Mouse (Mus musculus) T-cell, adult 2 months (primary cell): ENCODE results near the gene Racgap1.
A peak's percentile ranks its signal among the peaks of the same experiment; 100 is the strongest.

Experiments used
- DNase-seq: peaks from one replicate; pipeline ENCODE4 v3.0.0; 2022; ENCODE audit warnings: low spot score

Gene Racgap1

DNA sequence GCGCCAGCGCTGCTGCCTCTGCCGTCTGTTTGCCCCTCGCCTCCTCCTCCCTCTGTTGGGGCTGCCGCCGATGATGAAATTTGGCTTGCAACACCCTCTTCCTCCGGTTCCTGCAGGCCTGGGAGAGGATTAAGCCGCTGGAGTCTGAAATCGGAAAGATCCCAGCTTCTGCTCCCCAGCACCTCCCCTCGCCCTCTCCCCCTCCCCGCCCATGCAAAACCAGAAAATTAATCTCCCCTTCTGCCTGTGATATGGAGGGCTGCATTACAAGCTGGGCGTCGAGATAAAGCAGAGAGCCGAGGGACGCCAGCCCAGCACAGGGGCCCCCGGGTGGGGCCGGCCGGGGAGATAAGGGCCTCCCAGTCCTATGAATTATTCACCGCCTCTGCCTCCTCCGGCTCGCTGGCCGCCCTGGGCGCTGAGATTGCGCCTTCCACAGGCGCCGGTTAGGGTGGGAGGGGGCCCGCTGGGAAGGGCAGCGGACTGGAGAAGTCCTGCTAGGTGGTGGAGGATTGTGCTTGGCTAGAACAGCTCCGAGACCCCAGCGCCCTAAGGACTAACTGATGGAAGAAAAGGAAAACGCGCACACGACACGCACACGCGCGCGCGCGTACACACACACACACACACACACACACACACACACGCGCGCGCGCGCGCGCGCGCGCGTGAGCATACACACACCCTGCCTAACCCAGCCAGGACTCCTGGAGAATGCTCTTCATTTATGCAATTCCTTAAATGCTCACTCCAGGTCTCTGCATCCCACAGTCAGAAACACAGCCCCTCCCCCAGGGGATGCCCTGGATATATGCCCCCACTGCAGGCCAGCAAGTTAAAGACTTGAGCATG, 13.4 kb upstream of the Racgap1 start:
- DNase-seq, result no peak

GRCm38 (mm10) chr15:99663964-99664599, 12.6 kb upstream of the Racgap1 start:
- no peak for DNase-seq

GRCm38 (mm10) chr15:99662371-99662770, 10.9 kb upstream of the Racgap1 start:
- DNase-seq, result no peak

- DNase-seq, result no peak
These were observed 9.8 kb upstream of the Racgap1 start for GRCm38 (mm10) chr15:99661121-99661830.

- no peak for DNase-seq
These were observed 7.0 kb upstream of the Racgap1 start for GRCm38 (mm10) chr15:99658437-99658836.

DNA sequence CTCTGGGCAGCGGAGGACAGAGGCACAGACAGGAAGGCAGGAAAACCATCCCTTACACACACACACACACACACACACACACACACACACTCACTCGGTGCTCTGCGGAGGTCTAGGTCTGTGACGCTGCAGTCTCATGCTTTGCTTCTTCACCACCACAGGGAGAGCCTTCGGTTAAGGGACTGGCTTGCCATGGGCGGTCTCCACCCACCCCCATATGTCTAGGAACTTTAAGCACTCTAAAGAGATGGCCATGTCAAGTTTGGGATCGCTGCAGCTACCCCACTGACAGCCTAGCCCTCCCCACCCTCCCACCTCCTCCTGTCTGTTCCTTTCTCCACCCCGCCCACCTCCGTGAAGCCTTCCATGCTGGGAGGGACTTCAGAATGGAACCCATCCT, 4.5 kb upstream of the Racgap1 start:
- DNase-seq, result no peak

DNA sequence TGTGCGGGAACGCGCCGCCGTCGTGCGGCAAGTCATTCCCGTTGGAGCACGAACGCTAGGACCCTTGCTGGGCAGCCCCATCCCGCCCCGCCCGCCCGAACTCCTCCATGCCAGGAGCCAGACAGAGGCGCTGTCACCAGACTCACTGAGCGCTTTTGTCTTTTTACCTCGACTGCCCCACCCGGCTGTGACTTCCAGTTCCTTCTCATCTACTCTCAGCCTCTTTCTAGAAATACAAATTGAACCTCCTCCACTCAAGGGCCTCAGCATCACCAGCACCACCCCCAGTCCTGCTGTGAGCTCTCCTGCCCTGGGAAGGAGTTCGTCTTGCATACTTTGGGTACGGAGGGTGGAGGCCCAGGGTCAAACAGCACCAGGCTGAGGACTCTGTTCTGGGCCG, 2.4 kb upstream of the Racgap1 start:
- no peak for DNase-seq

DNA sequence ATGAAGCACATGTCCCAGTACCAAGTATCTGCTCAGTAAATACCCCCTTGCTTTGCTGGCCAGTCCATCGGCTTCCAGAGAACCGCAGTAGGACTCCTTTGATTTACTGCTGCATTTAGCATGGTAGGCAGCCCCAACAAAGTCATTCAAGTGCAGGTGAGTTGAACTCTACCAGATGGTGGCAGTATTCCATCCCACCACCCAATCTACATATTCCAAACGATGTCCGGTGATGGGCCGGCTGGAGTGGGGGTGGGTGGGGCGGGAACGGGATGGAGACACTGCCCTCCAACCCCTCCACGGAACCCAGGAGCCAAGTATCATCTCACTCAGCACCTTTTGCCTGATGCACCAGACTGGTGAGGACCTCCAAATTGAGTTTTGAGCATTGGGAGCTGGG, 1.8 kb upstream of the Racgap1 start:
- DNase-seq, result no peak

DNA sequence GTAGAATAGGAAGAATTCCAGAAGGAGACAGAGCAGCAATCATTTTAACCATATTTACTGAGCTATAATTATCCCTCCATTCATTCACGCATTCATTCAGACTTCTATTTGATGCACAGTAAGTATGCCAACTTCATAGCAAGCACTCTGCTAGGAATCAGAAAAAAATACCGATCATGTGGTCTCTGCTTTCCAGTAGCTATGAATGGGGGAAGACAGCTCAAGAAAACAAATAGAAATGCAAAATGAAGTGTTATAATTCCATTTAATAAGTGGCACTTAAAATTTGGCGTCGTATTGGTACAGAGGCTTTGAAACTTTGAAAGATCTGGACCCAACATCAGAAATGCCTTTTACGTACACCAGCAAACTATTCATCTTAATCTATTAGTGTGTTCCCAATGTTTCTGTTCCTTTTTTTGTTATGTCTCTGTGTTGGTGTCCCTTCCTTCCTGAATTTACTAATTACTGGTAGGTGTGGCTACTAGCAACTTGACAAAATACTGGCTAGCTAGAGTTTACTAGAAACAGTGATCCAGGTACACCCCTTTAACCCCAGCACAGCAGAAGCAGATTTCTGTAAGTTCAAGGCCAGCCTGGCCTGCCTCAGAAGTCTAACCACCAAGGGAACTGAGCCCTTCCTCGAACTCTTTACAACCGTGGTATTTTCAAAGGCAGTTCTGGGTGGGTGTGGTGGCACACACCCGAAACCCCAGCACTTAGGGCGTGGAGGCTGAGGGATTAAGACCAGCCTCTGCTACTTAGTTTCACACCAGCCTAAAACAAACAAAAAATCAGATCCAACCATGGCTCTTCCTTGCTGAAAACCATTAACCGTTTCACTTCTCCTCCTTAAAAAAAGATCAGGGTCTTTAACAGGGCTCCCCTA, 772 bp upstream of the Racgap1 start:
- no peak for DNase-seq

- no peak for DNase-seq
These were observed 1.2 kb downstream of the Racgap1 start for GRCm38 (mm10) chr15:99650304-99650703.

DNA sequence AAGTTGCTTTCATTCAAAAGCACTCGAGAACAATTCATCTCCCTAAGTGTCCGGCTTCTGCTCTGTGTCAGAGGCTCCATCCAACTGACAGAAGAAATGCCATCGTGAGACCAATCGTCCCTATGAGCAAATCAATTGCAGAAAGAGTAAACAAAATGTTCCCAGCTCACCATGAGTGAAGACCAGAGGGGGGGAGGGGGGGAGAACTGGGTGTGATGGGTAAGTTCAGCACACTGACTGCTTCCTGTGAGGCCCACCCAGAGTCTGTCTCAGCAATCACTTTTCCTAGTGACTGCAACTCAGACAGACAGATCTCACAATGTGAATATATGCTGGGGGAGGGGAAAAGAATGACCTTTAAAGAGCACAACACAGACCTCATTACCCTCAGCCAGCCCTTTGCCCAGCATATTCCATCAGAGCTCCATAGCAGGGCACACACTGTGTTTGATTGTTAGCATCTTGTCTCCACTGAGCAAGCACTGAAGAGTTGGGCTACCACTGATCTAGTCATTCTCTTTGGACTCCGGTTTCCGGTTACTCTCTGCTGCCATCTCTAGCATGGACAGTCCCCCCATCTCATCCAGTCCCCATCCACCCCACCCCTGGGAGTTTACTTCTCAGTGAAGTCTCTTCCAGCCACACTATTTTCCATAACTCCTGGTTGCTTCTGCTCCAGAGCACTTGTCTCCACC, 2.2 kb downstream of the Racgap1 start:
- no peak for DNase-seq

- no peak for DNase-seq
These were observed 3.1 kb downstream of the Racgap1 start for GRCm38 (mm10) chr15:99648326-99648725.

- DNase-seq, result no peak
These were observed 6.7 kb downstream of the Racgap1 start for GRCm38 (mm10) chr15:99644776-99645175.

DNA sequence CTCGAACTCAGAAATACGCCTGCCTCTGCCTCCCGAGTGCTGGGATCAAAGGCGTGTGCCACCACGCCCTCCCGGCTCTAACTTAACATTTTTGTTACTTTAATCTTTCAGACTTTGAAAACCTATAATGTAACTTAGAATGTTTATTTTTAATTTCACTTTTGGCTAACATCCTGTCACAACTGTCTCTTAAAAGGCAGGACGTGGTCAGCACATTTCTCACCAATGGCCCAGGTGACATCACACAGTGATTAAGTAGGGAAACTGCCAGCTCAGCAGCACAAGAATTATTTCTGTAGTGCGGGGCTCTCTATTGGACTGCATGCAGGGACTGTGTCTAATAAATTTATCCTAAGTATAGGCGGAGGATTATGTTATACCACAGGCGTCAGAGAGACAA, 7.6 kb downstream of the Racgap1 start:
- DNase-seq, result peak; percentile 38

DNA sequence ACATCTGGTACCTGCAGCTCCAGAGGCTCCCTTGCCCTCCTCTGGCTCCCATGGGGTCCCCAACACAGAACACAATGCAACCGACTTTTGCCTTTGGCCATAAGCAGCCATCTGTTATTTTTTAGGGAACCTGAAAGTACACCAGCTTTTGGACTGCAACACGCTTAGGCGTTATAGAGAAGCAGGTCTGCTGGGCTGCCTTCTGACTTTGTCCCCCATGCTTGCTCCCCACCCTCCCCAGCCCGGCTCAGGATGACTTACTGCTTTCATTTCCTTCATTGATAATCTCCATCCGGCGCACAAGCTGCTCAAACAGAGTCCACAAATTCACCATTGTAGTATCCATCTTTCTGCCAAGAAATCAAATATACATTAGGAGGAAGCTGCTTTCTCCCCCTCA, 8.8 kb downstream of the Racgap1 start:
- DNase-seq, result no peak

- no peak for DNase-seq
These were observed 13.4 kb downstream of the Racgap1 start for GRCm38 (mm10) chr15:99638124-99638485.

DNA sequence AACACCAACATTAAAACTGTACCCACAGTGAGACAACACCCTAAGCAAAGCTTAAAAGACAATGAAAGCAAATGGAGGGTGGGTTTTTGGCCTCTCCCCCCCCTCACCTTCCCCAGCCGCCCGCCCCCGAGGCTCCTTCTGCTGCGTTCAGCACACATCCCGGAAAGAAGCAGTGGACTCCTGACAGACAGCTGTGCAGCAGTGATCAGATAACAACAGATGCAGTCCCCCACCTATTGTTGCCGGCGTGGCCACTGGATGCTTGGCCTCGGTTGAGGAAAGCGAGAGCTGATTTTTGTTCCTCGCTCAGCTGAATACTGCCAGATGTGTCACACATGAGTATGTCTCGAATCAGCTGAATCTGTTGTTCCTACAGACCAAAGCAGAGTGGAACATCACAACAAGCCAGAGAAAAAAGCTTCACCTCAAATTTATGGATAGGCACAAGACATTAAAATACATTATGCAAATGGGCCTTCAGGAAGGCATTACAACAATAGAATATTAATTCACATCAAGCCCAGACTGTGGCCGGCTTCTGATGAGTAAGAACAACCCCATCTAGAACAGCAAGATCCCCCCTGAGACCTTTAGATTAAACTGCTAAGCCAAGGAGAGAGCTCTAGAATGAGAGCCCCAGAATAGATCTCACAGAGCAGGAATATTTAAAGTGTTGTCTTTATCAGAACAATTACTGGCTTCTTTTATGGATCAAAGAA, 13.9 kb downstream of the Racgap1 start:
- DNase-seq, result no peak

DNA sequence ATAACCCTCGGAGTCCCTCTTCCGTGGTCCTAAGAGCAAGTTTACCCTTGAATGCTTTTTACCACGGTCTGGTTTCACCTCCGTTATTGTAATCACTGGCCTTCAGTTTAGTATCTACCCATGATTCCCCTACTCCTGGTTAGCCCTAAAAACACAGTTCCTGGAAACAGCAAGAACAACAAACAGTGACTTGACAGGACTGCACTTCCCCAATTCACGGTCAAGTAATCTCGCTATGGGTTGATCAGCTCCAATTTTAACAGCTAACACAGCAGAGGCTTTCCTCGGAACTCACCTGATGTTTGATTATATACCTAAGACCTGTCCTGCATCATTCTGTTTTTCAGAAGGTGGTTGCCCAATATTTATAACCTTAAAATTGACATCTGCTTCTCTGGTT, 16.8 kb downstream of the Racgap1 start:
- DNase-seq, result no peak

DNA sequence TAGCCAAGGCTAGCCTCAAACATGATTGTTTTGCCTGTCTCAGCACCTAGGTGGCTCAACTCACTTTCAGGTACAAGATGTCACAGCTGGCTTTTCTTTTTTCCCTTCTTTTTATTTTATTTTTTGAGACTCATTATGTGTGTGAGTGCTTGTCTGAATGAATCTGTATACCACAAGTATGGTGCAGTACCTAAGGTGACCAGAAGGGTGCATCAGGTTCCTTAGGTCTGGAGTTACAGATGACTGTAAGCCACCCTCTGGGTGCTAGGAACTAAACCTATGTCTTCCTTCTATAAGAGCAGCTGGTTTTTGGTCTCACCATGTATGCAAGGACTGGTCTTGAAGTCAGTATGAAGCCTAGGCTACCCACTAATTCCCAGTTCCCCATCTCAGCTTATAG, 19.8 kb downstream of the Racgap1 start:
- no peak for DNase-seq

DNA sequence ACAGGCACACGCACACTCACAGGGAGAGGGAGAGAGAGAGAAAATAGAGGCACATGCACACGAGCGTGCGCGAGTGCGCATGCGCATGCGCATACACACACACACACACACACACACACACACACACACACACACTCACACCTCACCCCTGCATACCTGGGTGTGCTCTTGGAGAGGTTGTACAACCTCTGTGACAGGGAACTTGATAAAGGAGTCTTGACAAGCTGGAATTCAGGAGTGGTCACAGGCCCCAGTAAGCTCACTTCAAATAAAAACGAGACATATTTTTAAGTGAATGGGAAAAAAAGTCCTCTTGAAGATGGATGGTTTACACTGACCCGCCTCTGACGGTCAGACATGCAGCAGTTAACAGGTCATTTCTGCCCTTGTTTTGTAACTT, 29.4 kb downstream of the Racgap1 start:
- no peak for DNase-seq

DNA sequence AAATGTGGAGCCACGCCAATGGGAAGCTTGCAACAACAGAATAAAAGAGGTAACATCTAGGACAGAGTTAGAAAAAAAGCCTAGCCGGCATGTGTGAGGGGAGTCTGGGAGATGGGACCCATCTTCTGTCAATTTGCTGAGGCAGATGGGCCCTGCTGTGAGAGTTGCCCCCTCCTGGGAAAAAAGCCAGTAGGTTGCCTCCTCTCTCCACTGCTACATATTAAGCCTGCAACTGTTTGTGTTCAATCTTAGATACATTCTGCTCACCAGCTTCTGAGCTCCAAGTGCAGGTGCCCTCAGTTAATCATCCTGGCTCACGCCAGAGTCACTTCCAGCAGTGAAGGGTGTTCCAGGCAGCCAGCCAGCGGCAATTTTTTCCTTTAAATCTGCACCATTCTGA, 31.6 kb downstream of the Racgap1 start:
- DNase-seq, result no peak
